Mouse (Mus musculus) bone marrow, adult 2 months (tissue): Measurements from ENCODE around the gene Rps27rt. TPM values are rescaled to one million over a fixed set of nuclear protein-coding genes. Genes with fewer than 3 reads are reported as not detected.
"Not testable (repeated sequence)": the region's sequence is repeated elsewhere in the genome, so short reads cannot be mapped to it uniquely, and the experiment has no call there.

Experiments
- H3K27ac ChIP-seq: fragments of 200-500 bp; 2 replicates; pipeline ENCODE4 v1.5.1; 2012; ENCODE audit warnings: low read depth, mild to moderate bottlenecking, control low read depth, inconsistent platforms, low read length; ENCODE audit not compliant: control insufficient read depth, poor library complexity, insufficient read depth
- H3K4me1 ChIP-seq: fragments of 200-500 bp; 2 replicates; pipeline ENCODE4 v1.6.1; 2011; ENCODE audit warnings: low read length; ENCODE audit not compliant: control insufficient read depth, insufficient read depth
- H3K4me3 ChIP-seq: fragments of 200-500 bp; replicated peaks from 2 replicates; pipeline ENCODE3; 2011; ENCODE audit warnings: mild to moderate bottlenecking, low read depth, low read length, control low read depth; ENCODE audit not compliant: control insufficient read depth
- CTCF ChIP-seq: fragments of 200-500 bp; IDR thresholded peaks from 2 replicates; pipeline ENCODE4 v1.5.1; 2011; ENCODE audit warnings: low read length, control low read depth; ENCODE audit not compliant: control insufficient read depth, insufficient read depth
- POLR2A ChIP-seq: fragments of 200-500 bp; IDR thresholded peaks from 2 replicates; pipeline ENCODE4 v1.6.1; 2011; ENCODE audit warnings: low read depth, mild to moderate bottlenecking, control low read depth, low read length, borderline replicate concordance; ENCODE audit not compliant: control insufficient read depth
- WGBS: fragments of 180-500 bp; shearing (Covaris S2); methylation state at CpG from one replicate; pipeline ENCODE4 v1.1.7; 2018; 5-methylcytosine and 5-hydroxymethylcytosine counted together
- polyA plus RNA-seq: library from polyadenylated mRNA; stranded (reverse); fragments of >200 nt; gene quantifications from 2 replicates; pipeline ENCODE4 v1.2.4, GENCODE M21; 2011; ENCODE audit warnings: low replicate concordance; ENCODE audit not compliant: missing spikeins, insufficient read depth, insufficient read length

Rps27rt gene
- polyA plus RNA-seq, 1 experiment = 4,351 TPM

DNA sequence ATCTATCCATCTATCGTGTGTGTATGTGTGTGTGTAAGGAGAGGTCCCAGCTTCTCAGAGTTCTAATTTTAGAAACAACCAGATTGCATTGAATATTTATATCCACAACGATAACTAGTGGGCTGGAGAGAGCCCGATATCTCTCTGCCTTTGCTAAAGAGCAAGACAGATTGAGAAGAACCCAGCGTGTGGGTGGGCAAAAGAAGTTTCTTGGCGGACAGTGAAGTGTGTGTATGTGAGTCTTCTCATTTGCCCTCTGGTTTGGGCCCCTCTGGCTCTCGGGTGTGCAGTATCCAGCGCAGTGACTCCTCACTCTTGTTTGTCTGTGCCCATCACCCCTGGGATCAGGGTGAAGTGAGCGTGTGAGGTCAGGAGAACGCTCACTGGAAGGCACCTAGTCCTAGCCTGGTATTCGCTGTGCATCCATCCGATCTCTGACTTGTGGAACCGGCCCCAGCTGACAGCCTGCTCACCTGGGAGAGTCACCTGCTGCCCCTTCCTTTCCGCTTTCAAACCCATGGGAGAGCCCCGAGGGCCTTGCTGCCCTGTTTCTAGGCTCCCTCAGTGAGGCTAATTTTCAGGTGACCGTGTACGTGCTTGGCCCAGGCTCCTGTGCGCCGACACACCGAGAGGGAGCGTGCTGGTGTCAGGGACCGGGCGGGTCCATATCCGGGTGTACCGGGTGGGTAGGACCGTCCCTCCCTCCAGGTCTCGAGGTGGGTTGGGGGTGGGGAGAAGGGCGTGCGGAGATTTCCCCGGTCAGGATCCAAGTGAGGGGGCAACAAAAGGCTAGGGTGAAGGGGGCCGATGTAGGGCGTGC, 4.9 kb downstream of the Rps27rt start:
- 14% methylated on average over 31 of the region's 31 CpGs for WGBS
- TF ChIP-seq POLR2A (no peak), CTCF (no peak)
- Histone ChIP-seq H3K27ac (no peak overlapping the region), H3K4me1 (no peaks in the 10 kb centered on the region), H3K4me3 (no peak overlapping the region)

DNA sequence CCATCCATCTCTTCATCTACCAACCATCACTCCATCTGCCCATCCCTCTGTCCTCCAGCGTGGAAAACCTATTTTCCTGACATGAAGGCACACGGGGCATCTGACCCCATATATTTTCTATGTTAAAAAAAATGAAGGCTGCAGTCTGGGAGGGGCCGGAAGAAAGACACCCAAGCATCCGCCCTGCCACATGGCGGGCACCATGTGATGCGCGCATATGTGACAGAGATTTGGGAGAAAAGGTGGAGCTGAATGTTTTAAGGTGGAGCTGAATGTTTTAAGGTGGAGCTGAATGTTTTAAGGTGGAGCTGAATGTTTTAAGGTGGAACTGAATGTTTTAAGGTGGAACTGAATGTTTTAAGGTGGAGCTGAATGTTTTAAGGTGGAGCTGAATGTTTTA, 16.3 kb downstream of the Rps27rt start:
- 86% methylated on average over 7 of the region's 7 CpGs for WGBS
- not testable (repeated sequence) for H3K27ac ChIP-seq, H3K4me3 ChIP-seq, H3K4me1 ChIP-seq

DNA sequence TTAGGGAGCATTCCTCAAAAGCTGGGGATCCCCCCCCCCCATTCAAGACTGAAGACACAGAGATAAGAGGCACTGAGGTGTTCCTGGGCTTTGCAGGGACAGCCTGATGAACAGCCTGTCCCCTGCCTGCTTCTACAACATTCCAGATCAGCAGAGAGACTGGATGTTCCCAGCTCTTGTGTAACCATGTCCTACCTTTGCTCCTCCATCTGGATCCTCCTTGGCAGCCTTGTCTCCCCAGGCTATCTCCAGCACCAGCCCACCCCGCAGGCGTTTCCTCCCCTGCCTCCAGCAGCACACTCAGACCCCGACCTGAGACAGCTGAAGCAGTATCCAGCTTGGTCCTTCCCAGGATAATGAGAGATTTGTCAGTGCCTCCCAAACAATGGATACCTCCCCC, 18.4 kb downstream of the Rps27rt start:
- TF ChIP-seq POLR2A (no peak), CTCF (no peak)
- H3K4me1 ChIP-seq = no peaks in the 10 kb centered on the region; the same call in 1 of the 2 replicates
- H3K4me3 ChIP-seq = no peak overlapping the region
- 61% methylated on average over 3 of the region's 3 CpGs for WGBS
- no peak overlapping the region for H3K27ac ChIP-seq

DNA sequence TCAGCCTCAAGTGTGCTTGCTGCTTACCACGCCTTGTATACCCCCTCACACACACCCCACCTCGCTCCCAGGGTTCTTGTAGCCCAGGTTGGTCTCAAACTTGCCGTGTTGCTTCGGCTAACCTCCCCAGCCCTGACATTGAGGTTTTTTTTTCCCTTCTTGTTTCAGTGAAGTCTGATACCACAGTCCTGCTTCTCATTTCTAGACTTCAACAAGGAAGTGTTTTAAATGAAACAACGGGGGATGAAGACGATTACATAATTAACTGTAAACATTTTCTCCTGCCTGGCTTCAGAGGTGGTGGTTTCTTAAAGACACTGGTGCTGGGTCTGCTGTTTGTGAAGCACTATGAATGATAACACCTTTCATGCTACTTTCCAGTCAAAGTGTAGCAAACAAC, 21.7 kb downstream of the Rps27rt start:
- WGBS = 21% methylated on average over 6 of the region's 6 CpGs

DNA sequence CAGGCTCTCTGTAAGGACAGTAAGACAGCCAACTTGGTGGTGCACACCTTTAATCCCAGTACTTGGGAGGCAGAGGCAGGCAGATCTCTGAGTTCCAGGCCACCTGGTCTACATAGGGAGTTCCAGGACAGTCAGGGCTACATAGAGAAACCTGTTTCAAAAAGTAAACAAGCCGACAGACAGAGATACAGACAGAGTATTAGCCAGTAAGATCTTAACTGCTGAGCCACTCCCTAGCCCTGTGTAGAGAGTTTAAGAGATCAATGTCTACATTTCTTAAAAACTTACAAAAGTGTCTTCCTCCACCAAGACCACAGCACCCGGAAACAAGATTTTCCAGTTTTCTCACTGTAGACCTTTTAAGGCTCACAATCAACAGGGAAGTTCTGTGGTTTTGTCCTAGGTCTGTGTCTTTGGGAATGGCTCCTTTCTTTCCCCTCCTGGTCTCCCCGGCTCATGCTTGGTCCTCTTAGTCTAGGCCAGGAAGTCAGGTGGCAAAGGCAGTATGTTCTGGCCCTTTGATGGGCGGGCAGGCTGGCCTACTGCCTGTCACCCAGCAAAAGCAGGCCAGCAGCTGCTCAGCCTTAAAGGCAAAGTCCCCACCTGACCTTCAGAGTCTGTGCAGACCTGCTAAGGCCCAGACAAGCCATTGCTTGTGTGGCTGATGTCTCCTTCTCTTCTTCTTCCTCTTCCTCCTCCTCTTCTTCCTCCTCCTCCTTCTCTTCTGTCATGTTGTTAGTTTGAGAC, 22.3 kb downstream of the Rps27rt start:
- Histone ChIP-seq H3K4me3 (no peak overlapping the region), H3K4me1 (no peaks in the 10 kb centered on the region; the same call in 1 of the 2 replicates), H3K27ac (peak overlapping the region; percentile 34; the same call in 1 of the 2 replicates)
- TF ChIP-seq POLR2A (no peak), CTCF (no peak)
- 40% methylated on average over 4 of the region's 4 CpGs for WGBS

More for the DNA sequence above, 21.7 kb downstream of the Rps27rt start:
- TF ChIP-seq POLR2A = no peak
- no peak for TF ChIP-seq CTCF
- Histone ChIP-seq H3K4me1 (no peaks in the 10 kb centered on the region; the same call in 1 of the 2 replicates), H3K27ac (0 out of 2 replicates have a peak overlapping the region, but pooled peaks have one; percentile 56), H3K4me3 (no peak overlapping the region)

DNA sequence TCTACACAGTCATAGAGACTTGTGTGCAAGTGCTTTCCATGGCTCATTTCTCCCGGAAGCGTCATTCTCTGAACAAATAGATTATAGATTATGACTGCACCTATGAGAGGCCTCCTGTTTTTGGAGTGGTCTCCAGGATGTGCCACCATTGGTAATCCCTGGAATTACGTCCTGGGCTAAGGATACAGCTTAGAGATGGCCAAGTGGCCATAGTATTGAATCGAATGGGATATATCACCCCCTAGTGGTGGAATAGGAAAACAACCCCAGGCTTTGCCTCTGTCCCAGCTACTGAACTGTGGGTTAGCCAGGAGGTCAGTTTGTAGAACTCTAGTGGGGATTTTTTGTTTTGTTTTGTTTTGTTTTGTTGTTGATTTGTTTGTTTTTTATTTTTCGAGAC, 25.6 kb downstream of the Rps27rt start:
- WGBS = 38% methylated on average over 5 of the region's 5 CpGs
- Histone ChIP-seq H3K4me1 (no peaks in the 10 kb centered on the region; the same call in 1 of the 2 replicates), H3K27ac (no peak overlapping the region), H3K4me3 (no peak overlapping the region)
- TF ChIP-seq CTCF (no peak), POLR2A (no peak)

DNA sequence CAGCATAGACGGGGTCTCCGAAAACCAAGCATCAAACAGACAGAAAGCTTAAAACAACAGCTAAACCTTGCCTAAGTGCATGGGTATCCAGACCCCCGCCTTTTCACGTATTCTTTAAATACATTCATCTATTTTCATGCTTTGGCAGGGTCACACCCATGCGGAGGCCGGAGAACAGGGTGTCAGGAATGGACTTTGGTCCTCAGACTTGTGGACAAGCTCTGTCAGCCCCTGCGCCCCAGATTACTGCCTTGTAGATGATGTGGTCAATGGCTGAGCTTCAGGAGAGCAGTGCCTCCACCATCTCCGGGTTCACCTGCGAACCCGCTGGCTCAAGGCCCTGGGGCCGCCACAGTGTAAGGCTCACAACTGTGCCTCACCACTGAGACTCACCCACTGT, 27.2 kb downstream of the Rps27rt start:
- H3K4me3 ChIP-seq = no peak overlapping the region
- WGBS = 91% methylated on average over 11 of the region's 11 CpGs
- H3K27ac ChIP-seq = no peak overlapping the region
- no peaks in the 10 kb centered on the region; the same call in 1 of the 2 replicates for H3K4me1 ChIP-seq
- TF ChIP-seq CTCF = no peak
- no peak for TF ChIP-seq POLR2A

DNA sequence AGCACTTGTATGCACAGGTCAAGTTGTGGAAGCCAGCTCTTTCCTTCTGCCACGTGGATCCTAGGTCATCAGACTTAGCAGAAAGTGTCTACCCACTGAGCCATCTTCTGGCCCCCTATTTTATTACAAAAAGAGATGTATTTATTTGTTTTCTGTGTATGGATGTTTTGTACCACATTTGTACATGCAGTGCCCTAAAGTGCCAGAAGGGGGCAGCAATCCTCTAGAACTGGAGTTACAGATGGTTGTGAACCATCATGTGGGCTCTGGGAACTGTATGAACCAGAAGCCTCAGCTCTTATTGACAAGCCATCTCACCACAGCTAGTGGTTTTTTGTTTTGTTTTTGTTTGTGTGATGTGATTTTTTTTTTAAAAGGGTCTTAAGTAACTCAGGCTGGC, 29.7 kb downstream of the Rps27rt start:
- H3K27ac ChIP-seq = no peak overlapping the region
- no peak overlapping the region for H3K4me3 ChIP-seq
- no peaks in the 10 kb centered on the region for H3K4me1 ChIP-seq
- WGBS = 61% methylated on average over 1 of the region's 1 CpGs
- TF ChIP-seq CTCF = no peak
- no peak for TF ChIP-seq POLR2A
